Mouse (Mus musculus): ENCODE measurements around the gene Farsa.

DNA sequence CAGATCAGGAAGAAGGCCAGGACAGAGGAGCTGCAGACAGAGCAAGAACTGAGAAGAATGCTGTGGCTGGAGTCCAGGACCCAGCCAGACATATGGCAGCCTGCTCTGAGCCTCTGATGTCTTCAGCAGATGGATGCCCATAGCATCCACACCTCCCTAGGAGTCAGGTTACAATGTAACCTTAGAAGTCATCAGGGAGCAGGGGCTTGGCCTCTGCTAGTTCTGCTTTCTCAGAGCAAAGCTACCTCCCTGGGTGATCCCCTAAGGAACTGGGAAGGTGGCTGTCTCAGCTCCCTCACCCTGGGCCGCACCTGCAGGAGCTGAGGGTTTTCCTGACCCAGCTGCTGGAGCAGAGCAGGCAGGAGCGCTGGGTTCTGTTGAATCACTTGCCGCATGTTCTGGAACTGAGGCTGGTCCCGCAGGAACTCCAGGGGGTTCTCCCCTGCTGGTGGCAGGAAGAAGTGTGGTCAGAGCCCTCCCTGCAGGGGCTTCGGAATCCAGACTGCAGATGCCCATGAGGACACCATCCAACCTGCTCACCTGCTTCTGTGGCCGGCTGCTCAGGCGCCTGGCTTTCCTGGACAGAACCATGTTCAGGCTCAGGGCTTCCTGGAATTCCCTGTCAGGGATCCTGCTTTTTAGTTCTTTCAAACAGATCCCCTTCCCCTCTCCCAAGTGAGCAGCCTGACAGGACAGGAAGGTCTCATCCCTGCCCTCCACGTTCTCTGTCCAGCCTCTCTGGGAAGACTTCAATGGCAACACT, 19.5 kb upstream of the Farsa start:
- TF ChIP-seq POLR2A (IDR thresholded peaks at IDR 0.05; ENCODE audit: extremely low read depth, insufficient read depth, low read length) (no peak), CTCF (IDR thresholded peaks at IDR 0.05; ENCODE audit: low read depth, low read length) (no peak)

All from liver, adult 2 months (tissue).